Mouse (Mus musculus): Measurements from ENCODE around the gene Padi4.

DNA sequence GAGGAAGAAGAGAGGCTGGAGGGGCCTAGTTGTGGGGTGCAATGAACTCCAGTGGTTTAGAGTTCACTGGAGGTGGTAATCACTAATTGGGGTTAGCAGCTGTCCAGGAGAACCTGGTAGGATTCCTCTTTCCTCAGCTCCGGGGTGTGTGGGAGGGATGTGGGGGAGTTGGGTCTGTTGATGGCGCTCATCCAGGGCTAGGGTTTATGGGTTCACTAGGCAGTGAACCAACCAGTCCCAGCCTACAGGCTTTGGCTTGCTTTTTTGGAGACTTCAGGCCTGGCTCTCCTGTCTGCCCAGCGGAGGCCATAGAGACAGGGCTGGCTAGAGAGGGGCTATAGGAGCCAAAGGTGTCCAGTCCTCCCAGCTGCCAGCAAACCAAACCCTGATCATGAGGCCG lies 15.9 kb upstream of the Padi4 start:
- no peak for TF ChIP-seq CTCF (IDR thresholded peaks at IDR 0.05)
- no peak for TF ChIP-seq EP300 (IDR thresholded peaks at IDR 0.05)
